Mouse (Mus musculus) retina, adult 2 months (tissue): ENCODE measurements around the gene S100a3.
A peak's percentile ranks its signal among the peaks of the same experiment; 100 is the strongest.

ENCODE experiments used
- DNase-seq: peaks from one replicate; pipeline ENCODE4 v3.0.0-alpha.2; 2012; ENCODE audit warnings: low read depth, low spot score

Gene S100a3

DNA sequence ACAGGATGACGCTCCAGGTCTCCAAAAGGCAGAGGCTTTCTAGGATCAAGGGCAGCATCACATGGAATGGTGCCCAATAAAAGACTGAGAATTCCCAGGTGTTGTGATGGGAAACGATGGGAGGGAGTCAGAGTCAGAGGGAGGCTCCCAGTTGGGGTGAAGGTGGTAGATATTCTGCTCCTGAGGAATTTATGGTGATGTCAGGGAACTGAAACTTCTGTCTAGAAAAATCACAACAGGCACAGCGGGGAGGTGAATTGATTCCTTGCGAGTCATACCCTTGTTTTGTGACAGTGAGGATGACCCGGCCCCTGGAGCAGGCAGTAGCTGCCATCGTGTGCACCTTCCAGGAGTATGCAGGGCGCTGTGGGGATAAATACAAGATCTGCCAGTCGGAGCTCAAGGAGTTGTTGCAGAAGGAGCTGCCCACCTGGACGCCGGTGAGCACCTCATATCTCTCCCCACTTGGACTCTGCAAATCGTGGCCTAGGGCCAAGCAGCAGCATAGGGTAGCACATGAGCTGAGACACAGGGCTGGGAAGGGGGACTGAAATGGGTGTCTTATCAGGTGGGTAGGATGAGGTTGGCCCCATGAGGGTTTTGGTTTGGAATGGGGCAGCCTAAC is 41.2 kb downstream of the S100a3 start, which contains the start of gene Gm42674:
Gm42674 (plus strand) TSS at position 419 of the 625 bp plus-strand sequence.
- DNase-seq: no peak

DNA sequence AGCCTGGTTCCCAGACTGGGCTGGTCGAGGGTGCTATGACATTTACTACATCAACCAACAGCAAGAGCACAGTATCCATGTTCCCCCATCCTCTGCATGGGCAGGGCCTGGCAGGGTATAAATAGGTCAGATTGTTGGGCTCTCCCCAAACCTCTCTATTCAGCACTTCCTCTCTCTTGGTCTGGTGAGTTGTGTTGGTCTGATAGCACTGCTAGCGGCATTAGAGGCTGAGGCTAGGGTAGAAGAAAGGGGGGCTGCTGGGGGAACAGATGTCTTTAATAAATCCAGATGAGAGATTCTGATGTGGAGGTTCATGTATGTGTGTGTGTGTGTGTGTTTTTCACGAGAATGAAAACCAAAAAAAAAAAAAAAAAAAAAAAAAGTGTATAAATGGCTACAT is 43.2 kb downstream of the S100a3 start, which contains the start of gene S100a4:
S100a4 (plus strand) TSS at position 149 of the 400 bp plus-strand sequence.
- DNase-seq: no peak

- DNase-seq: no peak
Observed at GRCm38 (mm10) chr3:90604416-90604815, 44.0 kb downstream of the S100a3 start.

- DNase-seq: no peak
Observed at GRCm38 (mm10) chr3:90605049-90605448, 44.7 kb downstream of the S100a3 start.

DNA sequence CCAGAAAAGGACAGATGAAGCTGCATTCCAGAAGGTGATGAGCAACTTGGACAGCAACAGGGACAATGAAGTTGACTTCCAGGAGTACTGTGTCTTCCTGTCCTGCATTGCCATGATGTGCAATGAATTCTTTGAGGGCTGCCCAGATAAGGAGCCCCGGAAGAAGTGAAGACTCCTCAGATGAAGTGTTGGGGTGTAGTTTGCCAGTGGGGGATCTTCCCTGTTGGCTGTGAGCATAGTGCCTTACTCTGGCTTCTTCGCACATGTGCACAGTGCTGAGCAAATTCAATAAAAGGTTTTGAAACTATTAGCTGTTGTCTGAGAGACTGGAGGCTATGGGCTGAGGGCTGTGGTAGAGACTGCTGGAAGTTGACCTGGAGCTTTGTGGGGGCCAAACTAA is 45.4 kb downstream of the S100a3 start:
- DNase-seq: no peak

GRCm38 (mm10) chr3:90606185-90606584 is 45.8 kb downstream of the S100a3 start:
- DNase-seq: no peak

- no peak for DNase-seq
Observed at GRCm38 (mm10) chr3:90607361-90607760, 47.0 kb downstream of the S100a3 start.

GRCm38 (mm10) chr3:90608223-90608622 is 47.8 kb downstream of the S100a3 start, which contains the start of gene S100a5:
Gene S100a5 (plus strand): TSS chr3:90608523.
- no peak for DNase-seq

GRCm38 (mm10) chr3:90609102-90609501 is 48.7 kb downstream of the S100a3 start:
- no peak for DNase-seq

- DNase-seq: no peak
Observed at GRCm38 (mm10) chr3:90611494-90611893, 51.1 kb downstream of the S100a3 start.

DNA sequence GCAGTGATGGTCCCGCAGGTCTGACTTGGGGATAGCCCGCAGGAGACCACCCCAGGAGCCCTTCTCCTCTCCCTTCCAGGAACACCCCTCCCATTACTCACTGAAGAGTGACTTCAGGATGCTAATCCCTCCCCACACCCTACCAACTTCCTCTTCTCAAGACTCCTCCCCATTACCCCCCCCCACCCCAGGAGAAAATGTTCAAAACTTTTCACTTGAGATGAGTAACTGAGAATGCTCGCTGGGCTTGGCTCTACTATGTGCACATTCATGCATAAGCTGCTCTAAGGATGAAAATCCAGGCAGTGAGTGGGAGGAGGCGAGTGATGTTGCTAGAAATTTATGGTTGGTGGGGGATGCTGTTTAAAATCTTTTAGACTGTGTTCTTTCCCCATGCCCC is 51.7 kb downstream of the S100a3 start:
- no peak for DNase-seq

- no peak for DNase-seq
Observed at GRCm38 (mm10) chr3:90612728-90613291, 52.4 kb downstream of the S100a3 start, which contains the start of gene S100a6. Gene S100a6 (plus strand): TSS chr3:90612882.

- no peak for DNase-seq
Observed at GRCm38 (mm10) chr3:90613461-90614147, 53.2 kb downstream of the S100a3 start.

- no peak for DNase-seq
Observed at GRCm38 (mm10) chr3:90614148-90614530, 53.8 kb downstream of the S100a3 start.

GRCm38 (mm10) chr3:90614611-90615251 is 54.4 kb downstream of the S100a3 start:
- no peak for DNase-seq

GRCm38 (mm10) chr3:90615415-90615814 is 55.0 kb downstream of the S100a3 start:
- peak; percentile 37 for DNase-seq

GRCm38 (mm10) chr3:90615911-90616310 is 55.5 kb downstream of the S100a3 start:
- no peak for DNase-seq

GRCm38 (mm10) chr3:90617586-90617985 is 57.2 kb downstream of the S100a3 start:
- DNase-seq: no peak

DNA sequence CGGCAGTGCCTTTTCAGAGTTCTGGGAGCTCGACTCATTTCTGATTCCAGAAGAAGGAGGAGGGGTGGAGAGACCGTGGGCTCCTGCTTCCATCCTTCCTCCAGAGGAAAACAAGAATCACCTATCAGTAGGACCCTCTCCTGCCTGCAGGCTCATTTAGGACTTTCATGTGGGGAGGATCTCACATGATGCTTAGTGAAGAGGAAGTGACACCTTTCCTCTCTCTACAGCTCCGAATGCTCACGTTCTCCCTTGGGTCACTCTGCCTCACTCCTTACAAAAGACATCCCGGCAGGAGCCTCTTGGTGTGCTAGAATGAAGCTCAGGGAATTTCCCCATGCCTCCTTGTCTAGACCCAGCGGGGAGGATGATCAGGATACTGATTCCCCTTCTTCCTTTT is 61.2 kb downstream of the S100a3 start:
- no peak for DNase-seq

GRCm38 (mm10) chr3:90623435-90624071 is 63.2 kb downstream of the S100a3 start:
- DNase-seq: no peak

GRCm38 (mm10) chr3:90625496-90625895 is 65.1 kb downstream of the S100a3 start:
- DNase-seq: no peak
